Mouse (Mus musculus) midbrain, embryonic 13.5 days (tissue): ENCODE measurements around the gene Il33. TPM values are rescaled to one million over a fixed set of nuclear protein-coding genes. Genes with fewer than 3 reads are reported as not detected.
A peak's percentile ranks its signal among the peaks of the same experiment; 100 is the strongest.

Experiments used
- ATAC-seq: fragments of 200-750 bp; cut with Nextera tagmentation; 2 replicates; pipeline ENCODE4 v1.8.0; 2017; ENCODE audit warnings: mild to moderate bottlenecking, moderate TSS enrichment, moderate library complexity
- H3K27ac ChIP-seq: fragments of 300-500 bp; sonication (generic); 2 replicates; pipeline ENCODE4 v1.5.1; 2015; ENCODE audit warnings: inconsistent platforms, mild to moderate bottlenecking, moderate library complexity
- H3K27me3 ChIP-seq: fragments of 300-500 bp; sonication (generic); 2 replicates; pipeline ENCODE4 v1.6.1; 2015; ENCODE audit warnings: mild to moderate bottlenecking, inconsistent platforms
- H3K36me3 ChIP-seq: fragments of 300-500 bp; sonication (generic); 2 replicates; pipeline ENCODE4 v1.6.1; 2015; ENCODE audit warnings: mild to moderate bottlenecking, inconsistent platforms
- H3K4me1 ChIP-seq: fragments of 300-500 bp; sonication (generic); replicated peaks from 2 replicates; pipeline ENCODE4 v1.6.1; 2015; ENCODE audit warnings: inconsistent platforms
- H3K4me2 ChIP-seq: fragments of 300-500 bp; sonication (generic); replicated peaks from 2 replicates; pipeline ENCODE4 v1.6.1; 2015; ENCODE audit warnings: moderate library complexity, mild to moderate bottlenecking, inconsistent platforms
- H3K4me3 ChIP-seq: fragments of 300-500 bp; sonication (generic); replicated peaks from 2 replicates; pipeline ENCODE4 v1.5.1; 2015; ENCODE audit warnings: mild to moderate bottlenecking, inconsistent platforms
- H3K9ac ChIP-seq: fragments of 300-500 bp; sonication (generic); replicated peaks from 2 replicates; pipeline ENCODE4 v1.6.1; 2015; ENCODE audit warnings: mild to moderate bottlenecking, inconsistent platforms
- H3K9me3 ChIP-seq: fragments of 300-500 bp; sonication (generic); 2 replicates; pipeline ENCODE4 v1.6.1; 2016; ENCODE audit warnings: mild to moderate bottlenecking, inconsistent platforms
- WGBS: fragments of 180-500 bp; shearing (Covaris S2); methylation state at CpG from one replicate; pipeline ENCODE4 v1.1.7; 2015; 5-methylcytosine and 5-hydroxymethylcytosine counted together
- polyA plus RNA-seq: library from polyadenylated mRNA; unstranded; fragments of >200 nt; fragmentation: Nextera tagmentation; extraction: Ambion mirVana; gene quantifications from 2 replicates; pipeline ENCODE4 v1.2.1, GENCODE M21; 2015

Il33 gene
- polyA plus RNA-seq, 1 experiment from 2014 or later = 0.22 TPM

GRCm38 (mm10) chr19:29963598-29964092 lies 38.7 kb downstream of the Il33 start:
- Histone ChIP-seq H3K27ac (no peak overlapping the region), H3K9me3 (0 out of 2 replicates have a peak, but pooled peaks cover 6% of the 10 kb centered on the region), H3K4me2 (no peak overlapping the region), H3K27me3 (no peaks in the 10 kb centered on the region), H3K4me1 (no peaks in the 10 kb centered on the region), H3K9ac (no peak overlapping the region), H3K36me3 (no peaks in the 10 kb centered on the region), H3K4me3 (no peak overlapping the region)
- WGBS = 94% methylated on average over 2 of the region's 2 CpGs
- ATAC-seq = no peak

- no peak overlapping the region for H3K4me3 ChIP-seq
- H3K4me1 ChIP-seq = no peaks in the 10 kb centered on the region
- H3K27ac ChIP-seq = no peak overlapping the region
- no peak overlapping the region for H3K4me2 ChIP-seq
- no peak for ATAC-seq
- no peaks in the 10 kb centered on the region for H3K27me3 ChIP-seq
- H3K9ac ChIP-seq = no peak overlapping the region
- WGBS = 94% methylated on average over 3 of the region's 3 CpGs
- H3K9me3 ChIP-seq = 0 out of 2 replicates have a peak, but pooled peaks cover 6% of the 10 kb centered on the region
- H3K36me3 ChIP-seq = no peaks in the 10 kb centered on the region
Measured at GRCm38 (mm10) chr19:29967960-29968359, 43.0 kb downstream of the Il33 start.

GRCm38 (mm10) chr19:29973396-29973795 lies 48.5 kb downstream of the Il33 start:
- Histone ChIP-seq H3K4me1 (no peaks in the 10 kb centered on the region), H3K9me3 (no peaks in the 10 kb centered on the region), H3K27me3 (no peaks in the 10 kb centered on the region), H3K4me2 (no peak overlapping the region), H3K4me3 (no peak overlapping the region), H3K36me3 (no peaks in the 10 kb centered on the region), H3K9ac (no peak overlapping the region), H3K27ac (no peak overlapping the region)
- ATAC-seq = no peak
- 83% methylated on average over 5 of the region's 5 CpGs for WGBS

- 58% methylated on average over 2 of the region's 2 CpGs for WGBS
- no peak for ATAC-seq
- Histone ChIP-seq H3K36me3 (no peaks in the 10 kb centered on the region), H3K27ac (no peak overlapping the region), H3K4me1 (no peaks in the 10 kb centered on the region), H3K9ac (no peak overlapping the region), H3K4me2 (no peak overlapping the region), H3K27me3 (no peaks in the 10 kb centered on the region), H3K4me3 (no peak overlapping the region), H3K9me3 (no peaks in the 10 kb centered on the region)
Measured at GRCm38 (mm10) chr19:29978847-29979246, 53.9 kb downstream of the Il33 start.

- no peaks in the 10 kb centered on the region for H3K27me3 ChIP-seq
- H3K27ac ChIP-seq = no peak overlapping the region
- no peak overlapping the region for H3K4me3 ChIP-seq
- H3K36me3 ChIP-seq = no peaks in the 10 kb centered on the region
- H3K9me3 ChIP-seq = no peaks in the 10 kb centered on the region
- no peaks in the 10 kb centered on the region for H3K4me1 ChIP-seq
- 81% methylated on average over 8 of the region's 8 CpGs for WGBS
- no peak overlapping the region for H3K9ac ChIP-seq
- no peak for ATAC-seq
- H3K4me2 ChIP-seq = no peak overlapping the region
Measured at GRCm38 (mm10) chr19:29979452-29980089, 54.7 kb downstream of the Il33 start.

GRCm38 (mm10) chr19:29984208-29985005 lies 59.5 kb downstream of the Il33 start:
- ATAC-seq = no peak
- Histone ChIP-seq H3K36me3 (no peaks in the 10 kb centered on the region), H3K27ac (no peak overlapping the region), H3K9ac (no peak overlapping the region), H3K4me1 (no peaks in the 10 kb centered on the region), H3K4me2 (no peak overlapping the region), H3K27me3 (no peaks in the 10 kb centered on the region), H3K9me3 (no peaks in the 10 kb centered on the region), H3K4me3 (no peak overlapping the region)
- 71% methylated on average over 16 of the region's 16 CpGs for WGBS

GRCm38 (mm10) chr19:29986464-29987091 lies 61.7 kb downstream of the Il33 start:
- ATAC-seq = no peak
- Histone ChIP-seq H3K9me3 (no peaks in the 10 kb centered on the region), H3K4me1 (no peaks in the 10 kb centered on the region), H3K4me2 (no peak overlapping the region), H3K4me3 (no peak overlapping the region), H3K27ac (no peak overlapping the region), H3K9ac (no peak overlapping the region), H3K36me3 (no peaks in the 10 kb centered on the region), H3K27me3 (no peaks in the 10 kb centered on the region)
- WGBS = 91% methylated on average over 12 of the region's 12 CpGs

GRCm38 (mm10) chr19:30000406-30001365 lies 75.8 kb downstream of the Il33 start:
- Histone ChIP-seq H3K9me3 (no peaks in the 10 kb centered on the region), H3K4me3 (no peak overlapping the region), H3K27ac (0 out of 2 replicates have a peak overlapping the region, but pooled peaks have one; percentile 15), H3K4me1 (peaks cover 12% of the 10 kb centered on the region), H3K27me3 (no peaks in the 10 kb centered on the region), H3K4me2 (peak overlapping the region; percentile 39), H3K9ac (no peak overlapping the region), H3K36me3 (no peaks in the 10 kb centered on the region)
- peak; percentile 77 for ATAC-seq
- WGBS = 24% methylated on average over 12 of the region's 12 CpGs

- H3K4me3 ChIP-seq = no peak overlapping the region
- no peak overlapping the region for H3K4me2 ChIP-seq
- whole genome bisulfite sequencing = 90% methylated on average over 6 of the region's 6 CpGs
- no peak overlapping the region for H3K9ac ChIP-seq
- no peak overlapping the region for H3K27ac ChIP-seq
- no peaks in the 10 kb centered on the region for H3K9me3 ChIP-seq
- no peaks in the 10 kb centered on the region for H3K36me3 ChIP-seq
- H3K4me1 ChIP-seq = peaks cover 12% of the 10 kb centered on the region
- ATAC-seq = no peak
- no peaks in the 10 kb centered on the region for H3K27me3 ChIP-seq
Measured at GRCm38 (mm10) chr19:30001550-30001949, 76.6 kb downstream of the Il33 start.

GRCm38 (mm10) chr19:30003621-30004020 lies 78.7 kb downstream of the Il33 start, which contains the start of gene Trpd52l3:
Gene Trpd52l3 (plus strand): TSS chr19:30003790.
- H3K27me3 ChIP-seq = no peaks in the 10 kb centered on the region
- 92% methylated on average over 9 of the region's 9 CpGs for WGBS
- ATAC-seq = no peak
- no peaks in the 10 kb centered on the region for H3K9me3 ChIP-seq
- no peak within 1 kb of the TSS for H3K4me2 ChIP-seq
- no peaks in the 10 kb centered on the region for H3K36me3 ChIP-seq
- peaks cover 12% of the 10 kb centered on the region for H3K4me1 ChIP-seq
- no peak within 1 kb of the TSS for H3K4me3 ChIP-seq
- H3K9ac ChIP-seq = no peak within 1 kb of the TSS
- H3K27ac ChIP-seq = no peak within 1 kb of the TSS

GRCm38 (mm10) chr19:30006371-30006770 lies 81.5 kb downstream of the Il33 start:
- Histone ChIP-seq H3K9ac (no peak overlapping the region), H3K27me3 (no peaks in the 10 kb centered on the region), H3K9me3 (no peaks in the 10 kb centered on the region), H3K4me1 (no peaks in the 10 kb centered on the region), H3K36me3 (no peaks in the 10 kb centered on the region), H3K4me2 (no peak overlapping the region), H3K27ac (no peak overlapping the region), H3K4me3 (no peak overlapping the region)
- WGBS = 74% methylated on average over 3 of the region's 3 CpGs
- no peak for ATAC-seq
